Mouse (Mus musculus) large intestine, adult 2 months (tissue): Measurements from ENCODE around the gene Ms4a6b. TPM values are rescaled to one million over a fixed set of nuclear protein-coding genes. Genes with fewer than 3 reads are reported as not detected.
"Not testable (repeated sequence)": the region's sequence is repeated elsewhere in the genome, so short reads cannot be mapped to it uniquely, and the experiment has no call there.

ENCODE experiments used
- DNase-seq: peaks from one replicate; pipeline ENCODE4 v3.0.0-alpha.2; 2012; ENCODE audit warnings: low read depth, low spot score
- WGBS: fragments of 180-500 bp; shearing (Covaris S2); methylation state at CpG from one replicate; pipeline ENCODE4 v1.1.7; 2018; 5-methylcytosine and 5-hydroxymethylcytosine counted together
- polyA plus RNA-seq: library from polyadenylated mRNA; depleted of rRNA; stranded (reverse); fragments of >200 nt; gene quantifications from 2 replicates; pipeline ENCODE4 v1.2.3, GENCODE M21; 2012; rRNA removed

Ms4a6b gene
- polyA plus RNA-seq = 5.6 and 8.3 TPM in 2 replicates

DNA sequence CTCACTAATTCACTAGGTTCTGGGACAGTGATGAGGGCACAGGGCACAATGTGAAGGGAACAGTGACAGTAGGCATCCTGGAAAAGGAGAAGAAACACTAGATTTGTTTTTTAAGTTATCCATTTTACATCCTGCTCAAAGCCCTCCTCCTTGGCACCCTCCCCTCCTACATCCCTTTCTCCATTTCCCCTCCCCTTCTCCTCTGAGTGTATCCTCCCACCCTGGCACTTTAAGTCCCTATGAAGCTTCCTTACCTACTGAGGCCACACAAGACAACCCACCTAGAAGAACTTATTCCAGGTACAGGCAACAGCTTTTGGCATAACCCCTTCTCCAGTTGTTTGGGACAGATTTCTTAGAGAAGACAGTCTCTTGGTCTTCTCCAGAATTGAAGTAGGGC, at the start of gene Ms4a6b:
Gene Ms4a6b, plus strand, starts transcription at position 267 of the 400 bp plus-strand sequence.
- no peak for DNase-seq

DNA sequence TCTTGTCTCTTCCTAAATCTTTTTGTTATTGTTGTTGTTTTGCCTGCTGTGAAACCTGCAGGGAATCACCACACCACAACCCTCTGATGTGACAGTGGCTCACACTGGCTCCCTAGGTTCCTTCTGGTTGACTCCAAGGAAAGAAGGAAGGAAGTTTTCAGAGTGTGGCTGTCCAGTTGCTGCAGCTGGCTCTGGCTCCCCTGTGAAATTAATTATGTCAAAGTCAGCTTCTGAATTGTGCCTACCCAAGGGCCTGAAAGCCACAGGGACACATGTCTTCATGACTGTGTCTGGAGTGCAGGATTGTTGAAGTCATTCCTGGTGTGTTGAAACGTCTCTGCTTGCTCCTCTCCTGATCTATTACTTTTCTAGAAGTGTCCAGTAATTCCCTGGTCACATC, 48.0 kb upstream of the Ms4a6b start:
- WGBS = 74% methylated on average over 1 of the region's 1 CpGs
- not testable (repeated sequence) for DNase-seq

DNA sequence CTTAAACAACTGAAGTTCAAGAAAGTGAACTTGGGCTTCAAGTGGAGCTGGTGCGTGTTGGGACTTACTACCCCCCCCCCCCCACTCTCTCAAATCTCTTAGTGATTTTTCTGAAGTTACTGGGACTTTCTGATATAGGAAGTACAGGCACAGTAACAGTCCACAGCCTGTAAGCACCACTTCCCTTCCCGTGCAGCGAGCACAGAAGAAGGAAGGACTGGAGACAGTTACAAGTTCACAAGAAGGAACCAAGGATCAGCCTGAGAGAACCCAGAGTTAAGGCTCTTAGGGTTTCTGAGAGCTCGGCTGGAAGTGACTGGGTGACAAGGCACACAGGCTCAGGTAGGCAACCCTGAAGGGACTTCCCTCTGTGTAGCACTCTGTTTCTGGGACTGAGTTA, 47.1 kb upstream of the Ms4a6b start, which contains the start of gene Ms4a6c:
Gene Ms4a6c, plus strand, starts transcription at position 152 of the 400 bp plus-strand sequence.
- not testable (repeated sequence) for DNase-seq
- WGBS = 82% methylated on average over 4 of the region's 4 CpGs

DNA sequence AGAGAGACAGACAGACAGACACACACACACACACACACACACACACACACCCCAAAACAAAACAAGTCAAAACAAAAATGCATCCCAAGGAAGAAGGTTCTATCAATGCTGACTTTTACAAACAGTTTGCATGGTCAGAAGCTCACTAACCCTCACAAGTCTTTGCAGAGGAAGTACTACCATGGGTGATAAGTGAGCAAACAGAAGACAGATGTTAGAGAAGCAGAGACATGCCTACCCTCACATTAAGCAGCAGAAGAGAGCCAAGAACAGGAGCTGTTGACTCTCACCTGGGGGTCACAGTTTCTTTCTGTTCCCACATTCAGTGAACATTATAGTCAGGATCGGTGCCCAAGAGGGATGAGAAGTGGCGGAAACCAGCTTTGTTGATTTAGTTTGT, 36.6 kb upstream of the Ms4a6b start:
- no peak for DNase-seq
- 80% methylated on average over 2 of the region's 2 CpGs for whole genome bisulfite sequencing

DNA sequence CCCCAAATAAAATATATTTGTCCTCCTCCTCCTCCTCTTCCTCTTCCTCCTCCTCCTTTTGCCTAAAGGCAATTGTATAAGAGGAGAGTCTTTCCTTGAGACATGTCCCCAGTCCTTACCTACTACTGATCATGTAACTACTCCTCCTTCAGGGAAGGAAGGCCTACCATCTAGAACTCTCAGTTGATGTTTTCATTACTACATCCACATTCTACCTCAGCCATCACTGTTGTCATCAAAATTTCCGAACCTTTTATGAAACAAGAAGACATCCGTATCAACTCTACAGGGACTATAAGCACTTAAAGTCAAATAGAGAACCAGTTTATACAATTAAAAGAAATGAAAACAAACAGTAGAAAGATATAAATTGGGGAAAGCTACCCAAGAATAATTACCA, 33.6 kb upstream of the Ms4a6b start:
- 85% methylated on average over 2 of the region's 2 CpGs for WGBS
- no peak for DNase-seq

DNA sequence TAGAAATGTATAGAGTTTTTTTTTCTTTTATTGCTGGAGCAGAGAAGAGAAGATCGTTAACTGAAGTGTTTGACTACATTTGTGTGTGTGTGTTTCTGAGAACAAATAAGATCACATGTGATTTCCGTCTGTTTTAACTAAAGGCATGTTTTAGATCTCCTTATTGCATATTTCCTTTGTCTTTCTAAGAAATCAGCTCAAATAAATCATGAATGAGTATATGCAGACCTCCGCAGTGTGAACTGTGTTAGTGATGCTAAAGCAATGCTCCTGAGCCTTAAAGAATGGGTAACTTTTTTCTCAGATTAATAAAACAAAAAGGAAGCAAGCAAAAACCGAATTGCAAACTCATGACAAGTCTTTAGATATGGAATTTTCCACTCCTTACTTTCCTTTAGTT, 32.4 kb upstream of the Ms4a6b start:
- DNase-seq = no peak
- WGBS = 59% methylated on average over 4 of the region's 4 CpGs

DNA sequence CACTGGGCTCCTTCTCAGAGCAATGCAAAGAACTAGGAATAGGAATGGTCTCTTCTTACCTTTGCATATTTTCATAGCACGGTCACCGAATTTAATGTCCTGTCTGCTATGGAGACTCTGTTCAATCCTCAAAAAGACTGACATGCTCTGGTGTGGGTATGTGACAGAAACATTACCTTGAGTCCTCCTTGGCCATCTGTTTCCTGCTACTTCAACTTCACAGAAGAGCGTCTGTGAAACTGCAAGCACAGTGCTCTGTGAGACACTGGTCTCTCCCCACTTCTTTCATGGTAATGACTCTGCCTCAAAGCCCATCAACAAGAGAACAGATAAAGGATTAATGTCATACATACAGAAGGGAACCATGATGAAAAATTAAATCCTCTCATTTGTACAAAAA, 31.9 kb upstream of the Ms4a6b start:
- no peak for DNase-seq
- WGBS = 66% methylated on average over 3 of the region's 3 CpGs

DNA sequence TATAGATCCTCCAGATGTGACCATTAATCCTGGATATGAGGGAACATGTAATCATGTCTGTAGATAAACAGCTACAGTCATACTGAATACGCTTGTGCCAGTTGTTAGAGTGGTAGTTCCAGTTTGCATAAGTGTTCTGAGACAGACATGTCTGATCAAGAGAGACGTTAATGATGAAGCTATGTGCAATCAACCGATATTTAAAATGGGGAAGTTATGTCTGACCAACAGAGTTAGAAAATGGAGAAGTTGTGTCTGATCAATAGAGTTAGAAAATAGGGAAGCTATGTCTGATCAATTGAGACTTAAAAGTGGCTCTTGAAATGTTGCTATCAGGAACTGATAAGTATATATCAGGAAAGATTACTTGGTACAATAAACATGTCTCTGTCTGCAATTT, 31.0 kb upstream of the Ms4a6b start:
- DNase-seq = no peak
- WGBS = 82% methylated on average over 3 of the region's 3 CpGs

DNA sequence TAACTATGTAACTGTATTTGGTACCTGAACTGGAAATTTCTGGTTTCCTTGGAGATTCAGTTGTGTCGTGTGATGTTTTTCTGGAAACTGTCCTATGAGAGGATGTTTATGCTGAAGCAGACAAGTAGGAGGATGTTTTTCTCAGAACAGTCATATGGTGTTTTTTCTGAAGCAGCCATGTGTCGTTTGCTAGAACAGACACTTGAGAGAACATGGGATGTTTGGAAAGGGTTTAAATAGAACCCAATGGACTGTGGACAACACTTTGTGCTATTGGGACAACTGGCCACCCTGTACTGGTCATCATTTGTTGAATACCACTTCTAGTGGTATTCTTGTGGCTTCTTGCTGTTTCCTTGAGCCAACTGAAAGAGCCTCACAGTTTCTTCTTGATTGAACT, 30.6 kb upstream of the Ms4a6b start, which contains the start of gene Gm8369:
Gene Gm8369, plus strand, starts transcription at position 193 of the 400 bp plus-strand sequence.
- 66% methylated on average over 2 of the region's 2 CpGs for WGBS
- DNase-seq = no peak

DNA sequence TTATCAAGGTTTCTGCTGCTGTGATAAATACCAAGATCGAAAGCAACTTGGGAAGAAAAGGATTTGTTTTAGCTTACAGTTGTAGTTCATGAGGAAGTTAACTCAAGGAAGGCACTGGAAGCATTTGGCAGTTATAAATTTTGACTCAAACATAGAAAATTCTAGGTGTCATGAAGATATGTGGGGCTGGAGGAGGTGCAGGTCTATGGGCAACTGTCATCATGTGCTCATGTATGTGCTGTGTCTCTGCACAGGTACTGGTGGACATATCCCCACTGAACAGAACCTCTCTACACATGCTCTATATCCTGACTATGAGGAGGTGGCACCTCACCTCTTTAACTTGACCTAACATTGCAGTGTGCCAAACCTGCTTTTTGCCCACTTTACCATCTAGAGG, 29.7 kb upstream of the Ms4a6b start:
- WGBS = 88% methylated on average over 1 of the region's 1 CpGs
- no peak for DNase-seq

DNA sequence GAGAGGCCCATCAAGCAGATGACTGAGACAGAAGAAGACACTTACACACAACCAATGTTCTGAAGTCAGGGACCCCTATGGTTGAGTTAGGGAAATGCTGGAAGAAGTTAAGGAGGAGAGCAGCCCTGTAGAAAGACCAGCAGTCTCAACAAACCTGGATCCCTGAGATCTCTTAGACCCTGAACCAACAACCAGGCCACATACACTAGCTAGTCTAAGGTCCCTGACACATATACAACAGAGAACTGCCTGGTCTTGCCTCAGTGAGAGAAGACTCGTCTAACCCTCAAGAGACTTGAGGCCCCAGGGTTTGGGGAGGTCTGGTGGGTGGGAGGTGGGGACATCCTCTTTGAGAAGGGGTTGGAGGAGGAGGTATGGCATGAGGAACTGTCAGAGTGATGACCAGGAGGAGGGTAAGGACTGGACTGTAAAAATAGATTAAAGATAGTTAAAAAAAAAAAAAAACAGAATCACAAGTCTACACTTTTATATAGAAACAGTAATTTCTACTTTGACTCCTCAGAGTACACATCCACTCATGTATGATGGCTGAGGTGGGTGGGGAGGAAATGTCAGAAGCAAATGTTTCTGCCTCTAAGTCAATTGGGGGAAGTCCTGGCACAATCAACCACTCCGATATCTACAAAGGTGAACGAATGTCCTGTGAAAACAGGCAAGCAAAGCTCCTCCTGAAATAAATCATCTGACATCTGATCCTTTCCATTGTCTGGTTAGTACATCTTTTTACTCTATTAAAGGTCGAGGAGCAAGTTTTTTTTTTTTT, 24.7 kb upstream of the Ms4a6b start:
- WGBS = 68% methylated on average over 4 of the region's 4 CpGs
- no peak for DNase-seq

DNA sequence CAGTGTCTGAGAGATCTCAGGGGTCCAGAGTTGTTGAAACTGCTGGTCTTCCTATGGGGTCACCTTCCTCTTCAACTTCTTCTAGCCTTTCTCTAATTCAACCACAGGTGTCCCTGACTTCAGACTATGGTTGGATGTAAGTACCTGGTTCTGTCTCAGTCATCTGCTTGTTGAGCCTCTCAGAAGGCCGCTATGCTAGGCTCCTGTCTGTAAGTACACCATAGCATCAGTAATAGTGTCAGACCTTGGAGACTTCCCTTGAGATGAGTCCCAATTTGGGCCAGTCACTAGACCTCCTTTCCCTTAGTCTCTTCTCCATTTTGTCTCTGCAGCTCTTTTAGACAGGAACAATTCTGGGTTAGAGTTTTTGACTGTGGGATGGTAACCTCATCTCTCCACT, 23.6 kb upstream of the Ms4a6b start:
- no peak for DNase-seq
- WGBS = 81% methylated on average over 1 of the region's 1 CpGs

DNA sequence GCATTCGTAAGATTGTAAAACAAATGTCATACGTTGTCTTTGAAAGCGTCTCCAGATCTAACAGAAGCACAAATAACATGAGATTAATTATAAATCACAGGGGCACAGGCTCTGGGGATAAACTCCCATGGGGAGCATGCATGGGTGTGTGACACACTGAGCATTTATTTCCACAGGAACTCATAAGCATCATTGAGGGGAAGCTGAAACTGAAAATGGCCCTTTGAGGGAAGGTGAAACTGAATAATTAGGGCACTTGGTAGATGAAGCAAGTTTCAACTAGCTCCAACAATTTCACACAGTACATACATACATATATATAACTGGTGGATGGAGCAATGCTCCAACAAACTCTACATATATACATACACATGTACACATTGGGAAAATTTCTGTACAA, 21.8 kb upstream of the Ms4a6b start:
- no peak for DNase-seq
- WGBS = 75% methylated on average over 3 of the region's 3 CpGs

DNA sequence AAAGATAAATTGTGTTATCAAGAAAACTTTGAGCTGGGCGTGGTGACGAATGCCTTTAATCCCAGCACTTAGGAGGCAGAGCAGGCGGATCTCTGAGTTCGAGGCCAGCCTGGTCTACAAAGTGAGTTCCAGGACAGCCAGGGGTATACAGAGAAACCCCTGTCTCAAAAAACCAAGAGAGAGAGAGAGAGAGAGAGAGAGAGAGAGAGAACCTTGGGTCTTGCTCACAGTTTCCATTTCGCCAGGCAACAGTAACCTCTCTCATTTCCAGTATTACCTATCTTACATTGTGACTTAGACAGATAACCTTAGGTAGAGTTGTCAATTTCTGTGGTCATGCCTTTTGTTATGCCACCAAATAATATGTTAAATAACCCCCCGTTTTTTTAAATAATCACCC, 20.0 kb upstream of the Ms4a6b start:
- 75% methylated on average over 6 of the region's 6 CpGs for WGBS
- DNase-seq = no peak

DNA sequence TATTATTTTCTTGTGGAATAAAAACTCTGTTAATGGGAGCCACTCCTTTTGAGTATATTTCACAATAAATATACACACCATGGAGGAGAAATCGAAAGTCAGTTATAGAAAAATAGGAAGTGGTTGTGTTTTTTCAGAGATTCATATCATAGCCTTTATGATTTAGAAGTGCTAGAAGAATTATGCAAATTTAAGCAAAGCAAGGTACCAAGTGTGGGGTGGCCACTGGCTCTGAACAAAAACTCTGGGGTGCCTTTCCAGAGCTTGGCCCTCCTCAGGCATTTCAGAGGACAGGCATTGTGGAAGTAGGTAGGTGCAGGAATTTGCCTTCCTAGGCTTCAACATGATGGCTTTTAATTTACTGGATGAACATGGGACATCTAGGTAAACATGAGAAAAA, 19.0 kb upstream of the Ms4a6b start:
- DNase-seq = not testable (repeated sequence)
- WGBS = 66% methylated on average over 1 of the region's 1 CpGs

DNA sequence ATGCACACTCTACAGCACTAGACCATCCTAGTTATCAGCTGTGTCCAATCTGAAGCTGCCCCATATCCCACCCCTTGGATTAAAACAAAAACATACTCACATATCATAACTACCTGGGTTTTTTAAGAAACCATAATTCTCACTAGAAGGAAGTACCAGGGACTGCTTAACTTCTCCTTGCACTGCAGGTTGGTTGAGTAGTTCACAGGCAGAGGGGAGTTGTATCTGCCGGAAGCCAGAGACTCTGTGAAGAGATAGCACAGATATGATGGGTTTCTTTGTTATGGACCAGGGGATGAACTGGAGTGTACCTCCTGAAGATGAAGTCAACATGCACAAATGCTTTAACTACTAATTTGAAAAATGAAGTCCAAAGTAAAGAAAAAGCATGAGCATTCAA, 15.5 kb upstream of the Ms4a6b start:
- 86% methylated on average over 1 of the region's 1 CpGs for WGBS
- DNase-seq = no peak

DNA sequence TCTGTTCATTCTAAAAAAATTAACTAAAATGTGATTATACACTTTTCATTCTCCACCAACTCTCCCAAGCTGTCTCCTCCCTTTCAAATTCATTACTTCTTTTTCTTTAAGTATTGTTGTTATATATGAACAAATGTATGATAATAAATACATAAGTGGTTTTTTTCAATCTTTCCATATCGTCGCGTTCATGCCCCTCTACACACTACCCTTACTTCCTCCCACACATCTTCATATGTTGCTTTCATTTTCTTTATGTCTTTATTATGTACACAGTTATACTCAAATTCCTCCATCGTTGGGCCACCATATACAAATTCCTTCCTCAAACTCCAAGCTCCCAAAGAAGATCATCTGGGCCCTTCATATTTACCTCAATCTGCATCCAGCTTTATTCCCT, 15.0 kb upstream of the Ms4a6b start:
- WGBS = 75% methylated on average over 4 of the region's 4 CpGs
- DNase-seq = no peak

DNA sequence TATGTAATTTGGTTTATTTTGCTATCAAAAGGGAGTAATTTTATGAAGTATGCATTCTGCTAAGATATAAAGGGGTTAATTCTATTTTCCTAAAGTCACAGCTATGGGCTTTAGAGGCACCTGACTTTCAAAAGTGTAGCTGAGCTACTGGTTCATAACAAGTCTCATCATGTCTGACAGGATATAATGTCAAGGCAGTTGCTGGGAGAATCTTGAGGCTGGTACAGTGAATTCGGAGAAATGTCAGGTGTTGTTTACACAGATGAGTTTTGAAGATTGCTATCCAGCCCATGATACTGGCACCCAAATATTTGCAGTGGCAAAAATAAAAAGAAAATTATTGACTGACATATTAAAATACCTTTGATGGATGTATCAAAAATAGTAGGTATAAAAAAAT, 11.5 kb upstream of the Ms4a6b start:
- WGBS = 72% methylated on average over 1 of the region's 1 CpGs
- DNase-seq = no peak

DNA sequence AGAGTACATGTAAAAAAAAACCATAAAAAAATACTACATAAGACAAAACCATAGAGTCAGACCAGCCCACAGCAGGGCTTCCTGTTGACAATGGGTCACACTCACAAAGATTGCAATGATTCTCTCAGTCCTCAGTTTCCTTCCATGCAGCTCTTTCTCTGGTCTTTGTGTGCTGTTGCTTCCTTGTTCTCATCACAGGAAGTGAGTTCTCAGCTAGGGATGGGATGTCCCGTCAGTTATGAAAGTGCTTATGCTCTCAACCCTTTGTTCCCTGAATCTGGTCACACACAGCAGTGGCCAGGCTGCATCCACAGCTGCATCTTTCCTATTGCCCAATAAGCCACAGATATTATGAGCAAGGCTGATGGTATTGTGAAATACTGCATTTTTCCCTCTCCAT, 2.9 kb upstream of the Ms4a6b start:
- no peak for DNase-seq
- 68% methylated on average over 1 of the region's 1 CpGs for whole genome bisulfite sequencing

DNA sequence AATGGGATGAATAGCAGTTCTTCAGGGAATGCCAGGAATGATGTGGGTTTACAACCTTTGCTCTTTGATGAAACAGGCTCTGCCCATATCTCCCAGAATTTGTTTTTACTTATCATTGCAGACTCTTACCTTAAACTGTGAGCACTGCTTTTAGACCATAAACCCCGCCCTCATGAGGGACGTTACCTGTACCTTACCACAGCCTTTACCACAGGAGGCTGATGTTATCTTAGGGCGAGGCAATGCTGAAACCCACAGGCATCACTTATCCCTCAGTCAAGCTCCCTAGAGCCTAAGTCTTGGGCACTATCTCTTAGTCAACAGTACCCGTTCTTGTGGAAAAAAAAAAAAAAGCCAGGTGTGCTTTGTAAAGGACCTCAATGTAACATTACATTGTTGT, 533 bp downstream of the Ms4a6b start:
- no peak for DNase-seq
- 24% methylated on average over 4 of the region's 4 CpGs for WGBS

DNA sequence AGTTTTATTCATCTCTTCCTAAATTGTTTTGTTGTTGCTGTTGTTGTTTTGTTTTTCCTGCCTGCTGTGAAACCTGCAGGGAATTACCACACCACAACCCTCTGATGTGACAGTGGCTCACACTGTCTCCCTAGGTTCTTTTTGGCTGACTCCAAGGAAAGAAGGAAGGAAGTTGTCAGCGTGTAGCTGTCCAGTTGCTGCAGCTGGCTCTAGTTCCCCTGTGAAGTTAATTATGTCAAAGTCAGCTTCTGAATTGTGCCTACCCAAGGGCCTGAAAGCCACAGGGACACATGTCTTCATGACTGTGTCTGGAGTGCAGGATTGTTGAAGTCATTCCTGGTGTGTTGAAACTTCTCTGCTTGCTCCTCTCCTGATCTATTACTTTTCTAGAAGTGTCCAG, 1.1 kb downstream of the Ms4a6b start:
- DNase-seq = not testable (repeated sequence)
- 14% methylated on average over 1 of the region's 1 CpGs for WGBS

DNA sequence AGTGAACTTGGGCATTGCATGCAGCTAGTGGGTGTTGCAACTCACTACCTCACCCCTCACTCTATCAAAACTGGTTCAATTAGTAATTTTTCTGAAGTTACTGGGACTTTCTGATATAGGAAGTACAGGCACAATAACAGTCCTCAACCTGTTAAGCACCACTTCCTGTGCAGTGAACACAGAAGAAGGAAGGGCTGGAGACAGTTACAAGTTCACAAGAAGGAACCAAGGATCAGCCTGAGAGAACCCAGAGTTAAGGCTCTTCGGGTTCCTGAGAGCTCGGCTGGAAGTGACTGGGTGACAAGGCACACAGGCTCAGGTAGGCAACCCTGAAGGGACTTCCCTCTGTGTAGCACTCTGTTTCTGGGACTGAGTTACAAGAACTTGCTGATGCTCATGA, 2.0 kb downstream of the Ms4a6b start:
- 74% methylated on average over 2 of the region's 2 CpGs for WGBS
- not testable (repeated sequence) for DNase-seq
